Mouse (Mus musculus) hindlimb bud, embryonic 11.5 days (tissue): ENCODE results near the gene Zfp882.
"Not testable (repeated sequence)": the region's sequence is repeated elsewhere in the genome, so short reads cannot be mapped to it uniquely, and the experiment has no call there.

Experiments
- DNase-seq: peaks from one replicate; pipeline ENCODE4 v3.0.0-alpha.2; 2012; ENCODE audit warnings: low read depth, low spot score; ENCODE audit errors: extremely low spot score

Gene Zfp882

DNA sequence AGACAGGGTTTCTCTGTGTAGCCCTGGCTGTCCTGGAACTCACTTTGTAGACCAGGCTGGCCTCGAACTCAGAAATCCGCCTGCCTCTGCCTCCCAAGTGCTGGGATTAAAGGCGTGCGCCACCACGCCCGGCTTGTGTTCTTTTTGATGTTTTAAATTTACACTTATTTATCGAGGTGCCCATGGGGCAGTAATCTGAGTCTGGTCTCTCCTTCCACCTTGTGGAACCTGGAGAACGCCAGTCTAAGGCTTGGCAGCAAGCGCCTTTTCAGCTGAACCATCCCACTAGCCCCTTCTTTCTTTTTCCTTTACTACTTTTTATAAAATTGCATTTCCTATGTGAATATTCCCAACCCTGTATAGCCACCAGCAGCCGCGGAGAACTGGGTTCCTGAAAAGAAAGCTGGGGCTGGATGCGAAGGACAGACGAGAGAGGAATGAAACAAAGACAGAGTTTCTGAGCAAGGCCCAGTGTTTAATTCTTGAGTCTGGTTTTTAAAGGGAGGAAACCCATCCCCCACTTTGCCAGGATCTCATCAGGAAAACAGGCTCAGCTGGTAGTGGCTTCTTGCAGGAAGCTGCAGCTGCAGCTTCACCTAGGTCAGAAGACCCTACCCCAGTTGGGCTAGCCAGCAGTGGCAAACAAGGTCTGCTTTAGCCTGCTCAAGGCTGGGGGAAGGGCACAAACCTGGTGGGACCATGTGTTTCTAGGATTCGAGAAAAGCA, 43.2 kb downstream of the Zfp882 start:
- DNase-seq: no peak

- DNase-seq: no peak
Observed at GRCm38 (mm10) chr8:71952489-71952888, 44.1 kb downstream of the Zfp882 start.

DNA sequence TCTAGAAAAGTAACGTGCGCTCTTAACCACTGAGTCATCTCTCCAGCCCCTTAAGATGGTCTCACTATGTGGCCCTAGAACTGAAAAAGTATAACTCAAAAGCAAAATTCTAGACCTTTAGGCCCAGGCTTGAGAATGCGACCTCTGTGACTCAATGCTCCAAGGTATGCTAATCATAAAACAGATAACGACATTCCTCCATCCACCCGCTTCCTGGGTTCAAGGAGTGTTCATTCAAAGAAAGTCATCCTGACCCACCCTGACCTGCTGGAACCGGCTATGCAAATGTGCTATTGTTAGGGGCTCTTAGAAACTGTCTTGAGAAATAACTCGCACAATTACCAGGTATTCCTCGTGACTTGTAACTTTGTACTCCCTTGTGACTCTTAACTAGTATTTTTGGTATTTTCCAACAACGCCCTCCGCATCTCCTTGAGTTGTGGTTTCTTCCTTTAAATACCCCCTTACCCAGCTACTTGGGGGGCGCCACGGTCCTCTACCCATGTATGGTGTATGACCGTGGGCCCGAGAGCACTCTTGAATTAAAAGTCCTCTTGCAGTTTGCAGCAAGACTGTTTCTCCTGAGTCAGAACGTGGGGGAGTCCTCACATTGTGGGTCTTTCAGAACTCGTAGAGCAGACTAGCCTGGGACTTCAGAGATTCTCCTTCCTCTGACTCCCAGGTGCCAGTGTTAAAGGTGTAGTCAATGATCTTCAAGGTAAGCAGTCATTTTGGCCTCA, 44.7 kb downstream of the Zfp882 start:
- DNase-seq: not testable (repeated sequence)

- DNase-seq: no peak
Observed at GRCm38 (mm10) chr8:71954666-71955065, 46.3 kb downstream of the Zfp882 start.

GRCm38 (mm10) chr8:71960483-71960882, 52.1 kb downstream of the Zfp882 start:
- DNase-seq: no peak

GRCm38 (mm10) chr8:71961796-71962195, 53.4 kb downstream of the Zfp882 start:
- DNase-seq: no peak

DNA sequence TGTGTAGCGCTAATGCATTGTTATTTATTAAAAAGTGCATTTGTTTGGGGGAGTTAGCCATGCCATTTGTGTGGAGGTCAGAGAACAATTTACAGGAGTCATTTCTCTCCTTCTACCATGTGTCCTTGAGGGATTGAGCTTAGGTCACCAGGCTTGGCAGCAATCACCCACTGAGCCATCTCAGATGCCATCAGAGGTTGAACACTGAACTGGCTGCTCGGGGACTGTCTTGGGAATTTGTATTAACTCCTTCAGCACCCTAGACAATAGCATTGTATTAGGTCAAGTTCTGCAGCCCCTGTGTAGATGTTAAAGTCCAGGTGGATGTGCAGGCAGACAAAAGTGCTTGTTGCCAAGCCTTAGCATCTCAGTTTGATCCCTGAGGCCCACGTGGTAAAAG, 55.6 kb downstream of the Zfp882 start:
- DNase-seq: no peak

- no peak for DNase-seq
Observed at GRCm38 (mm10) chr8:71965166-71965565, 56.8 kb downstream of the Zfp882 start.
